Mouse (Mus musculus): ENCODE data around the gene Runx1. TPM values are rescaled to one million over a fixed set of nuclear protein-coding genes. Genes with fewer than 3 reads are reported as not detected.

The Runx1 gene
- polyA plus RNA-seq, 1 experiment: 2.2 TPM

DNA sequence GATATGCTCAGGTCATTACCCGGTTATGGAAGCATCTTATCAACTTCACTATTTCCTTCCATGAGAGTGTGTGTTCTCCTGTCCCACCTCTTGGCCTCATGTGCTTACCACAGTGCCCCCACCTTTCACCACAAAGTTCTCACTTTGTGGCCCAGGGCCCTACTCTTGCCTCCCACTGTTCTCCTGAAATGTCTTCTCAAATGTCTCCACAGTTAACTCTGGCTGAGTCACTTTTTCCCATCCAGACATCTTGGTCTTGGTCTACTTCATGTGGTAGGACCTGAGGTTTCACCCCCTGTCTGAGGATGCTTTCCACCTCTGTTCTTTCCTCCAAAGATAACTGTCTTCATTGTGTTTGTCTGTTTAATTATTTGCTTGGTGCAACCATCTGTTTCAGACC, 77.7 kb downstream of the Runx1 start:
- no peak for TF ChIP-seq CTCF (conservative IDR thresholded peaks at IDR 0.05; ENCODE audit: insufficient read depth, insufficient read length, low read depth, low read length)
- no peak for TF ChIP-seq POLR2A (IDR thresholded peaks at IDR 0.05; ENCODE audit: low read depth, low read length)
- 88% methylated on average over 1 of the region's 1 CpGs for WGBS

DNA sequence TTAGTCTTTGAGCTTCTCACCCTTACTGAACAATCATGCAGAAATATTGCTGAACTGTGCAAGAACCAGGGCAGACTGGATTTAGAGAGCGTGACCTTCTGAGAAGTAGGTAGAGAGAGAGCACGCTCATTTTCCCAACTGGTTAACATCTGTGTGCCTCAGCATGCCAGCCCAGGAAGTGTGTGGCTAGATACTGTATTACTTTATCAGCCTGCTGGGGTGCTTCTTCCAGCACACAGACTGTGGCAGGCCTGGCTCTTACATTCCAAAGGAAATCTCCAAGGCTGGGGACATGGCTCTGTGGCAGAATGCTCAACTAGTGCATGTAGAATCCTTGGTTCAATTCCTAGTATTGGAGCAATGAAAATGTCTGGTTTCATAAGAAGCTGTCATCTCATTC, 78.9 kb downstream of the Runx1 start:
- no peak overlapping the region for H3K27ac ChIP-seq (ENCODE audit: insufficient read depth, low read depth, low read length)
- H3K27me3 ChIP-seq (replicated peaks; ENCODE audit: control insufficient read depth, insufficient read depth, low read length): no peaks in the 10 kb centered on the region
- H3K4me1 ChIP-seq (ENCODE audit: control insufficient read depth, insufficient read depth, low read length): peaks cover 3% of the 10 kb centered on the region
- no peak overlapping the region for H3K4me3 ChIP-seq (ENCODE audit: insufficient read depth, low read depth, low read length)
- no peaks in the 10 kb centered on the region for H3K36me3 ChIP-seq (ENCODE audit: control insufficient read depth, insufficient read depth, low read length)
- no peak for DNase-seq
- WGBS: 63% methylated on average over 2 of the region's 2 CpGs
- no peak for TF ChIP-seq CTCF (conservative IDR thresholded peaks at IDR 0.05; ENCODE audit: insufficient read depth, insufficient read length, low read depth, low read length)
- TF ChIP-seq POLR2A (IDR thresholded peaks at IDR 0.05; ENCODE audit: low read depth, low read length): no peak

More for the DNA sequence above, 77.7 kb downstream of the Runx1 start:
- Histone ChIP-seq H3K27ac (ENCODE audit: insufficient read depth, low read depth, low read length) (no peak overlapping the region), H3K27me3 (replicated peaks; ENCODE audit: control insufficient read depth, insufficient read depth, low read length) (no peaks in the 10 kb centered on the region), H3K4me1 (ENCODE audit: control insufficient read depth, insufficient read depth, low read length) (peaks cover 3% of the 10 kb centered on the region), H3K36me3 (ENCODE audit: control insufficient read depth, insufficient read depth, low read length) (no peaks in the 10 kb centered on the region), H3K4me3 (ENCODE audit: insufficient read depth, low read depth, low read length) (no peak overlapping the region)
- no peak for DNase-seq

DNA sequence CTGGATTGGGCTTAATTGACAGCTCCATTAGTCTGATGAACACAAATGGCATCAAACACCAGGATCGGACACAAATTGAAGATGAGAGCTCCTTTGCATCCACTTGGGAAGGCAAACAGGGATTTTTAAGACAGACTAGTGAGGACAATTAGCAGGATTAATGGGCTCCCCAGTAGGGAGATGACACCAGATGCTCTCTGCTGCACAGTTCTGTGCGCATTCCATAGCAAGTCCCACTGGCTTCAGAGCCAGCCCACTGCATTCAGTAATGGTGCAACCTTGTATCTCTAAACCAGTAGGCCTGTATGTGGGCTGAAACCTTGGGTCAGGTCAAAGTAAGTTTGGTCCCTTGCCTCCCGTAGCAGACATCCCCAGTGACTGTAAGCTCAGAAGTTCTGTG, 80.7 kb downstream of the Runx1 start:
- H3K4me1 ChIP-seq (ENCODE audit: control insufficient read depth, insufficient read depth, low read length): peaks cover 3% of the 10 kb centered on the region
- H3K4me3 ChIP-seq (ENCODE audit: insufficient read depth, low read depth, low read length): no peak overlapping the region
- H3K27me3 ChIP-seq (replicated peaks; ENCODE audit: control insufficient read depth, insufficient read depth, low read length): no peaks in the 10 kb centered on the region
- no peak overlapping the region for H3K27ac ChIP-seq (ENCODE audit: insufficient read depth, low read depth, low read length)
- DNase-seq: no peak
- 70% methylated on average over 3 of the region's 3 CpGs for WGBS
- TF ChIP-seq CTCF (conservative IDR thresholded peaks at IDR 0.05; ENCODE audit: insufficient read depth, insufficient read length, low read depth, low read length) (no peak), POLR2A (IDR thresholded peaks at IDR 0.05; ENCODE audit: low read depth, low read length) (no peak)
- no peaks in the 10 kb centered on the region for H3K36me3 ChIP-seq (ENCODE audit: control insufficient read depth, insufficient read depth, low read length)

DNA sequence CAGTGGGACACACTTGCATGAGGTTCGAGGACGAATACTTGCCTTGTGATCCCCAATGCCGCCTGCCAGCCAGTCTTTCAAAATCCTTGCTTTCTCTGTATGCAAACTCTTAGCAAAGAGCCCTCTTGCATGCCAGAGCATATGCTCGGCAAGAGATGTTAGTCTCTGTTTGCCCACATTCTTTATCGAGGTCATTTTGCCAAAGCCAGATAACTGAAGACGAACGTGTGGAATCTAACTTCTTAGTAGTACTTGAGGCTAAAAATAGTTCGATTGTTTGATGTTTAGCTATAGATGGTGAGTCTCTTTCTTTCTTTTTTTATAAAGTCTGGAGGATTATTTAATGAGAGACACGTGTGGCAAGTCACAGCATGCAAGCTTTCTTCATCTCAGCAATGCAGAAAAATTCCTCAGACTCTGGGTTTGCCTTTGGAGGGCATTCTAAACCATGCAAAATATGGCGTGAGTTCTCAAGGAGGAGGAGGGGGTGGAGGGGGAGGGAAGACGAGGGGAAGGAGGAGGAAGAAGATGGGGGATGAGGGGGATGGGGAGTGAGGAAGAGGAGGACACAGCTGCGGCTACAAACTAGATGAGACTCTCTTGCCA, 81.7 kb downstream of the Runx1 start:
- DNase-seq: no peak

DNA sequence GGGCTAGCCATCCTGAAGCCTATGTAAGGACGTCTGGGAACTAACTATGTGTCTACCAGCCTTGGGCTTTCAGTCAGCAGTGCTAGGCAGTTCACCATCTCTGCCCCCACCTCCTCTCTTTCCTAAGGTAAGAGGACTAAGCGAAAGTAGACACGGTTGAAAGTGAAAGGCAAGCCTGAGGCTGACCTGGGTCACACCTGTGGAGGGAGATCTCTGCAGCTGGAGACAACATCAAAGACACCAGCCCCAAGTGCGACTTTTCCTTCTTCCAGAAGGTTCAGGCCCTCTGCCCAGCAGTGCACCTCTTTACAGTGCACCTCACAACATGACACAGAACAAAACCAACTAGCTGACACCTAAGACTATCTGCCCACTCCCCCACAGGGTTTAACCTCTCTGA, 82.2 kb downstream of the Runx1 start:
- 76% methylated on average over 4 of the region's 4 CpGs for WGBS
- no peak for TF ChIP-seq POLR2A (IDR thresholded peaks at IDR 0.05; ENCODE audit: low read depth, low read length)
- no peak for TF ChIP-seq CTCF (conservative IDR thresholded peaks at IDR 0.05; ENCODE audit: insufficient read depth, insufficient read length, low read depth, low read length)
- DNase-seq: no peak
- Histone ChIP-seq H3K4me1 (ENCODE audit: control insufficient read depth, insufficient read depth, low read length) (no peaks in the 10 kb centered on the region), H3K36me3 (ENCODE audit: control insufficient read depth, insufficient read depth, low read length) (no peaks in the 10 kb centered on the region), H3K27ac (ENCODE audit: insufficient read depth, low read depth, low read length) (no peak overlapping the region), H3K27me3 (replicated peaks; ENCODE audit: control insufficient read depth, insufficient read depth, low read length) (no peaks in the 10 kb centered on the region), H3K4me3 (ENCODE audit: insufficient read depth, low read depth, low read length) (no peak overlapping the region)

More for the DNA sequence above, 81.7 kb downstream of the Runx1 start:
- H3K36me3 ChIP-seq (ENCODE audit: control insufficient read depth, insufficient read depth, low read length): no peaks in the 10 kb centered on the region
- H3K4me1 ChIP-seq (ENCODE audit: control insufficient read depth, insufficient read depth, low read length): no peaks in the 10 kb centered on the region; the same call in 1 of the 2 replicates
- 67% methylated on average over 12 of the region's 12 CpGs for WGBS
- H3K4me3 ChIP-seq (ENCODE audit: insufficient read depth, low read depth, low read length): no peak overlapping the region
- no peaks in the 10 kb centered on the region for H3K27me3 ChIP-seq (replicated peaks; ENCODE audit: control insufficient read depth, insufficient read depth, low read length)
- H3K27ac ChIP-seq (ENCODE audit: insufficient read depth, low read depth, low read length): no peak overlapping the region
- TF ChIP-seq CTCF (conservative IDR thresholded peaks at IDR 0.05; ENCODE audit: insufficient read depth, insufficient read length, low read depth, low read length) (no peak), POLR2A (IDR thresholded peaks at IDR 0.05; ENCODE audit: low read depth, low read length) (no peak)

DNA sequence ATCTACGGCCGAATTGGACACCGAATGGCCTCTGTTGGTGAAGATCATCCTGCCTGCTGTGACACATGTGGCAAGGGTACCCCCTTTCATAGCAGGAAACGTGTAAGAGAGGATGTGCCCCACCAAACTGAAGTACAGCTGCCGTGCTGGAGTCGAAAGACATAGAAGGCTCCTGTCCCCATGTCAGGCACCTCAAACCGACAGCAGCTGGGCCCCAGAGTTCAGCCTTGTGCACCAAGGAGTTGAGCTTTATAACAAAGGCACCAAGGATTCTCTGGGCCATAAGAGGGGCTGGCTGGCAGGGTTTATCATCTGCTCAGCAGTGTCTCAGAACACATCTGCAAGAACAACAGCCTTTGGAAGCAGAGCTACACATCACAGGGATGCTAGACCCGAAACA, 84.6 kb downstream of the Runx1 start:
- Histone ChIP-seq H3K27me3 (replicated peaks; ENCODE audit: control insufficient read depth, insufficient read depth, low read length) (no peaks in the 10 kb centered on the region), H3K4me1 (ENCODE audit: control insufficient read depth, insufficient read depth, low read length) (no peaks in the 10 kb centered on the region), H3K36me3 (ENCODE audit: control insufficient read depth, insufficient read depth, low read length) (no peaks in the 10 kb centered on the region), H3K27ac (ENCODE audit: insufficient read depth, low read depth, low read length) (no peak overlapping the region), H3K4me3 (ENCODE audit: insufficient read depth, low read depth, low read length) (no peak overlapping the region)
- no peak for DNase-seq
- WGBS: 88% methylated on average over 8 of the region's 8 CpGs
- TF ChIP-seq CTCF (conservative IDR thresholded peaks at IDR 0.05; ENCODE audit: insufficient read depth, insufficient read length, low read depth, low read length) (no peak), POLR2A (IDR thresholded peaks at IDR 0.05; ENCODE audit: low read depth, low read length) (no peak)

DNA sequence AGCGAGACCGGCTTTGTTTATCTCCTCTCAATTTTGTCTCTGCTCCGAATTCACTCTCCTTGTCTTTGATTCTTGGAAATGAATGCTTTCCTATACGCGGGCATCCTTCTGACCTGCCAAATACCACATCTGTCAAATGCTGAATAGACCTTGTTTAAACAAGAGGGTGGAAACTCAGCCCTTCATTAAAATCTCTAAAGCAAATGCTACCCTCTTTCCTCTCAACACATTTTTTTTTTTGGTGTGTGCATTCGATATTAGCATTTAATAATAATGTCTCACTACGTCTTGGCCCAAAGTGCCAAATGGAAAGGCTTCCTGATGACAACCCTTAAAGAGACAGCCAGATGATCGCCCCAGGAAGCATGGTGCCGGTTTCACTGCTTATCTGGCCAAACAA, 85.4 kb downstream of the Runx1 start:
- TF ChIP-seq CTCF (conservative IDR thresholded peaks at IDR 0.05; ENCODE audit: insufficient read depth, insufficient read length, low read depth, low read length) (no peak), POLR2A (IDR thresholded peaks at IDR 0.05; ENCODE audit: low read depth, low read length) (no peak)
- Histone ChIP-seq H3K4me1 (ENCODE audit: control insufficient read depth, insufficient read depth, low read length) (no peaks in the 10 kb centered on the region), H3K36me3 (ENCODE audit: control insufficient read depth, insufficient read depth, low read length) (no peaks in the 10 kb centered on the region), H3K27ac (ENCODE audit: insufficient read depth, low read depth, low read length) (no peak overlapping the region), H3K27me3 (replicated peaks; ENCODE audit: control insufficient read depth, insufficient read depth, low read length) (no peaks in the 10 kb centered on the region), H3K4me3 (ENCODE audit: insufficient read depth, low read depth, low read length) (no peak overlapping the region)
- no peak for DNase-seq
- 84% methylated on average over 9 of the region's 9 CpGs for WGBS

All from kidney, adult 2 months (tissue).